Mouse (Mus musculus) cerebellum, adult 2 months (tissue): ENCODE measurements around the gene Snd1.

Experiments
- CTCF ChIP-seq: fragments of 200-500 bp; IDR thresholded peaks from 2 replicates; pipeline ENCODE4 v1.5.1; 2011; ENCODE audit warnings: low read depth, mild to moderate bottlenecking, control low read depth, low read length, moderate library complexity, borderline replicate concordance; ENCODE audit not compliant: insufficient read depth
- POLR2A ChIP-seq: fragments of 200-500 bp; IDR thresholded peaks from 2 replicates; pipeline ENCODE4 v1.6.1; 2011; ENCODE audit warnings: low read length, control low read depth, borderline replicate concordance; ENCODE audit not compliant: insufficient read depth

GRCm38 (mm10) chr6:28982817-28983216, 507.9 kb downstream of the Snd1 start:
- TF ChIP-seq POLR2A (no peak), CTCF (no peak)
